Mouse (Mus musculus) lung, postnatal 25 days (tissue): ENCODE measurements at regions not wholly inside any gene's neighbourhood (a gene's known extent, or its start where the extent isn't known, plus 50 kb on each side); places are given as distances from the start of the nearest gene placed in this dataset.
"Not testable (repeated sequence)": the region's sequence is repeated elsewhere in the genome, so short reads cannot be mapped to it uniquely, and the experiment has no call there.

Source experiments
- DNase-seq: peaks from one replicate; pipeline ENCODE4 v3.0.0; 2022; ENCODE audit warnings: low spot score

GRCm38 (mm10) chr2:166476953-166477352 lies 236.7 kb downstream of the Prex1 start:
- no peak for DNase-seq

GRCm38 (mm10) chr2:166475624-166476023 lies 238.0 kb downstream of the Prex1 start:
- DNase-seq: no peak

GRCm38 (mm10) chr2:166474601-166475000 lies 239.0 kb downstream of the Prex1 start:
- no peak for DNase-seq

GRCm38 (mm10) chr2:166471257-166471753 lies 242.3 kb downstream of the Prex1 start:
- DNase-seq: no peak

GRCm38 (mm10) chr2:166469046-166469593 lies 244.5 kb downstream of the Prex1 start:
- no peak for DNase-seq

GRCm38 (mm10) chr2:166467137-166467536 lies 246.5 kb downstream of the Prex1 start:
- DNase-seq: no peak

GRCm38 (mm10) chr2:166465531-166465930 lies 248.1 kb downstream of the Prex1 start:
- no peak for DNase-seq

GRCm38 (mm10) chr2:166463539-166463938 lies 250.1 kb downstream of the Prex1 start:
- DNase-seq: peak; percentile 51

- no peak for DNase-seq
Observed at GRCm38 (mm10) chr2:166461956-166462355, 251.7 kb downstream of the Prex1 start.

GRCm38 (mm10) chr2:166461103-166461502 lies 252.5 kb downstream of the Prex1 start:
- no peak for DNase-seq

GRCm38 (mm10) chr2:166459955-166460354 lies 253.7 kb downstream of the Prex1 start:
- no peak for DNase-seq

- DNase-seq: no peak
Observed at GRCm38 (mm10) chr2:166458953-166459352, 254.7 kb downstream of the Prex1 start.

- DNase-seq: no peak
Observed at GRCm38 (mm10) chr2:166457381-166458172, 256.1 kb downstream of the Prex1 start.

- DNase-seq: not testable (repeated sequence)
Observed at GRCm38 (mm10) chr2:166454160-166454888, 259.3 kb downstream of the Prex1 start.

- DNase-seq: no peak
Observed at GRCm38 (mm10) chr2:166450964-166451363, 262.7 kb downstream of the Prex1 start.

GRCm38 (mm10) chr2:166450380-166450779 lies 263.3 kb downstream of the Prex1 start:
- no peak for DNase-seq

GRCm38 (mm10) chr2:166448724-166449123 lies 264.9 kb downstream of the Prex1 start:
- DNase-seq: no peak

- DNase-seq: no peak
Observed at GRCm38 (mm10) chr2:166448161-166448560, 265.5 kb downstream of the Prex1 start.

- DNase-seq: peak; percentile 54
Observed at GRCm38 (mm10) chr2:166446536-166446935, 267.1 kb downstream of the Prex1 start.

- DNase-seq: not testable (repeated sequence)
Observed at GRCm38 (mm10) chr2:166445824-166446223, 267.8 kb downstream of the Prex1 start.

- peak; percentile 28 for DNase-seq
Observed at GRCm38 (mm10) chr2:166442997-166443396, 270.6 kb downstream of the Prex1 start.

- DNase-seq: peak; percentile 44
Observed at GRCm38 (mm10) chr2:166439847-166440775, 273.5 kb downstream of the Prex1 start.
